Mouse (Mus musculus): ENCODE results near the gene Rfx8. TPM values are rescaled to one million over a fixed set of nuclear protein-coding genes. Genes with fewer than 3 reads are reported as not detected.

Gene Rfx8
- polyA plus RNA-seq, 1 experiment from 2014 or later: 0.20 TPM

GRCm38 (mm10) chr1:39623106-39623505 lies 97.7 kb downstream of the Rfx8 start:
- H3K4me1 ChIP-seq (replicated peaks; ENCODE audit: control insufficient read depth, insufficient read depth, low read length): no peaks in the 10 kb centered on the region; the same call in 1 of the 2 replicates
- H3K36me3 ChIP-seq (ENCODE audit: control insufficient read depth, insufficient read depth): no peaks in the 10 kb centered on the region
- no peak overlapping the region for H3K9ac ChIP-seq (replicated peaks; ENCODE audit: low read depth, low read length)
- ATAC-seq: no peak
- no peak overlapping the region for H3K27ac ChIP-seq (ENCODE audit: low read length)
- H3K27me3 ChIP-seq (replicated peaks; ENCODE audit: control insufficient read depth, insufficient read depth, low read length): no peaks in the 10 kb centered on the region
- no peak overlapping the region for H3K4me3 ChIP-seq (replicated peaks; ENCODE audit: low read length)
- WGBS: 94% methylated on average over 5 of the region's 5 CpGs
- H3K4me2 ChIP-seq (ENCODE audit: low read length): no peak overlapping the region
- no peaks in the 10 kb centered on the region for H3K9me3 ChIP-seq (ENCODE audit: control insufficient read depth, low read length)

GRCm38 (mm10) chr1:39618524-39618923 lies 102.3 kb downstream of the Rfx8 start:
- no peaks in the 10 kb centered on the region for H3K36me3 ChIP-seq (ENCODE audit: control insufficient read depth, insufficient read depth)
- 22% methylated on average over 8 of the region's 8 CpGs for whole genome bisulfite sequencing
- H3K4me1 ChIP-seq (replicated peaks; ENCODE audit: control insufficient read depth, insufficient read depth, low read length): no peaks in the 10 kb centered on the region; the same call in 1 of the 2 replicates
- no peaks in the 10 kb centered on the region for H3K27me3 ChIP-seq (replicated peaks; ENCODE audit: control insufficient read depth, insufficient read depth, low read length)
- no peak overlapping the region for H3K4me2 ChIP-seq (ENCODE audit: low read length)
- ATAC-seq: no peak
- H3K9ac ChIP-seq (replicated peaks; ENCODE audit: low read depth, low read length): no peak overlapping the region
- no peak overlapping the region for H3K4me3 ChIP-seq (replicated peaks; ENCODE audit: low read length)
- H3K27ac ChIP-seq (ENCODE audit: low read length): no peak overlapping the region
- H3K9me3 ChIP-seq (ENCODE audit: control insufficient read depth, low read length): no peaks in the 10 kb centered on the region

GRCm38 (mm10) chr1:39615526-39615925 lies 105.3 kb downstream of the Rfx8 start:
- no peak overlapping the region for H3K4me2 ChIP-seq (ENCODE audit: low read length)
- no peak for ATAC-seq
- H3K4me1 ChIP-seq (replicated peaks; ENCODE audit: control insufficient read depth, insufficient read depth, low read length): no peaks in the 10 kb centered on the region; the same call in 1 of the 2 replicates
- H3K9me3 ChIP-seq (ENCODE audit: control insufficient read depth, low read length): no peaks in the 10 kb centered on the region
- no peaks in the 10 kb centered on the region for H3K36me3 ChIP-seq (ENCODE audit: control insufficient read depth, insufficient read depth)
- H3K27me3 ChIP-seq (replicated peaks; ENCODE audit: control insufficient read depth, insufficient read depth, low read length): no peaks in the 10 kb centered on the region
- no peak overlapping the region for H3K4me3 ChIP-seq (replicated peaks; ENCODE audit: low read length)
- 78% methylated on average over 6 of the region's 6 CpGs for WGBS
- H3K27ac ChIP-seq (ENCODE audit: low read length): no peak overlapping the region
- H3K9ac ChIP-seq (replicated peaks; ENCODE audit: low read depth, low read length): no peak overlapping the region

Other genes starting within 250 kb of the Rfx8 start
- 10.6 and 13.0 TPM in 2 replicates for gene Tbc1d8, start 242.2 kb downstream of the Rfx8 start, polyA plus RNA-seq (2015; fragmentation: Nextera tagmentation; extraction: Ambion mirVana)
- gene Cnot11, start 186.0 kb downstream of the Rfx8 start, polyA plus RNA-seq (2015; fragmentation: Nextera tagmentation; extraction: Ambion mirVana): 11.9 and 13.7 TPM in 2 replicates
- 20.0 and 20.5 TPM in 2 replicates for gene Rnf149, start 143.6 kb downstream of the Rfx8 start, polyA plus RNA-seq (2015; fragmentation: Nextera tagmentation; extraction: Ambion mirVana)
- 1.1 and 2.3 TPM in 2 replicates for gene Creg2, start 69.5 kb downstream of the Rfx8 start, polyA plus RNA-seq (2015; fragmentation: Nextera tagmentation; extraction: Ambion mirVana)
- not detected in 2 replicates for gene Gm3646, start 84.3 kb upstream of the Rfx8 start, polyA plus RNA-seq (2015; fragmentation: Nextera tagmentation; extraction: Ambion mirVana)
- 38.5 and 49.5 TPM in 2 replicates for gene Map4k4, start 179.9 kb upstream of the Rfx8 start, polyA plus RNA-seq (2015; fragmentation: Nextera tagmentation; extraction: Ambion mirVana)

Data from forebrain, embryonic 16.5 days (tissue).